13 mouse cellular contexts compared by ENCODE assay signal in the genomic region with DNA sequence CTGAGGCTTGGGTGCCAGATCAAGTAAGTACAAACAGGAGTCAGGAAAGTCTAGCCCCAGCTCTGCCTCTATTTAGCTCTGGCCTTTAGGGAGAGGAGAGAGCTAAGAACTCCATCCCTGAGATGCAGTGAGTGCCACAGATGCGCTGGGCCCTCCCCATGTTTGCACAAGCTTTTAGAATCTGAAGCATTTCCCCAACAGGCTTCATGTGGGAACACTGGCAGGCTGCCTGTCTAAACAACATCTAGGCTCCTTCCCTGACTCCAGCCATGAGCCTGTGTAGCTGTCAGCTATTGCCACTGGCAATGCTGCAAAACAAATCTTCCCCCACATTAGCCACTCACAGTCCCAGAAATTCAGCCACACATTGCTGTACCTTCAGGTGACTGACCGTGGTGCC.
DNase-seq lines count a peak whose midpoint lies in the region; TF ChIP-seq lines count a peak whose summit lies in the region.
"Had no signal": no experiment of that assay in that cellular context is flagged by ENCODE, and none has a peak within 500 bp of the region (broad histone marks: within the 10 kb centered on the region; RNA-seq: fewer than 3 reads in every experiment).

No protein-coding gene starts in this region.

- intact Hi-C loops in gastrocnemius, adult 2 months (cut with DNase I), result no loop called here

- H3K4me3 ChIP-seq in layer of hippocampus, adult 2 months, result no peak overlapping the region
- no peak overlapping the region for H3K4me3 ChIP-seq in gastrocnemius, adult 2 months
- H3K4me3 ChIP-seq: hindbrain, embryonic 12.5 days; limb, embryonic 15.5 days had no signal

- TF ChIP-seq CTCF in layer of hippocampus, adult 2 months (conservative IDR thresholded peaks at IDR 0.05), result no peak
- no peak for TF ChIP-seq CTCF in gastrocnemius, adult 2 months (IDR thresholded peaks at IDR 0.05)

- no peak for DNase-seq in layer of hippocampus, adult 2 months (ENCODE audit: low spot score in 2 of 2)
- no peak for DNase-seq in layer of hippocampus, postnatal 14 days (ENCODE audit: low spot score in 2 of 2)
- DNase-seq in kidney, adult 18-20 months, result peak; percentile 20
- peak; percentile 30 to 45 for DNase-seq in kidney, postnatal 4 days
- no peak for DNase-seq in gastrocnemius, adult 2 months
- no peak for DNase-seq in urinary bladder, postnatal 10 days (ENCODE audit: low spot score)
- DNase-seq in layer of hippocampus, adult 11-12 months (ENCODE audit: low spot score), result no peak
- DNase-seq: cerebellum, adult 11-12 months; gastrocnemius, postnatal 10 days had no signal

- H3K27ac ChIP-seq in layer of hippocampus, adult 2 months, result peak overlapping the region; percentile 15; the same call in 1 of the 2 replicates
- H3K27ac ChIP-seq in gastrocnemius, adult 2 months, result no peak overlapping the region
- H3K27ac ChIP-seq: hindbrain, embryonic 12.5 days; limb, embryonic 15.5 days; macrophage; stomach, postnatal 0 days had no signal

Comparison
In these comparisons a context has a peak if more than half of its experiments do, and no peak if none do; other contexts are left out.
1. DNase-seq: peak in kidney, adult 18-20 months (single experiment) and kidney, postnatal 4 days (2 of 2); none in layer of hippocampus, adult 2 months (0 of 2), layer of hippocampus, postnatal 14 days (0 of 2), gastrocnemius, adult 2 months (single experiment), urinary bladder, postnatal 10 days (single experiment) and layer of hippocampus, adult 11-12 months (single experiment).